Mouse (Mus musculus) forebrain, embryonic 11.5 days (tissue): ENCODE data around the gene Hs3st3a1. TPM values are rescaled to one million over a fixed set of nuclear protein-coding genes. Genes with fewer than 3 reads are reported as not detected.

Experiments used
- ATAC-seq: fragments of 200-750 bp; cut with Nextera tagmentation; replicated peaks from 2 replicates; pipeline ENCODE4 v1.8.0; 2017; ENCODE audit warnings: moderate TSS enrichment; ENCODE audit not compliant: low FRiP score
- DNase-seq: peaks from one replicate; pipeline ENCODE4 v3.0.0-alpha.2; 2017; ENCODE audit warnings: low spot score
- H3K27ac ChIP-seq: fragments of 300-500 bp; sonication (generic); 2 replicates; pipeline ENCODE4 v1.5.1; 2014; ENCODE audit warnings: low read depth, low read length
- H3K27me3 ChIP-seq: fragments of 300-500 bp; sonication (generic); 2 replicates; pipeline ENCODE4 v1.6.1; 2014; ENCODE audit warnings: mild to moderate bottlenecking, low read length, mixed read lengths; ENCODE audit not compliant: control insufficient read depth, insufficient read depth
- H3K36me3 ChIP-seq: fragments of 300-500 bp; sonication (generic); 2 replicates; pipeline ENCODE4 v1.6.1; 2014; ENCODE audit warnings: mild to moderate bottlenecking, low read length, moderate library complexity, mixed read lengths; ENCODE audit not compliant: control insufficient read depth, insufficient read depth
- H3K4me1 ChIP-seq: fragments of 300-500 bp; sonication (generic); replicated peaks from 2 replicates; pipeline ENCODE4 v1.6.1; 2014; ENCODE audit warnings: low read length, mixed read lengths; ENCODE audit not compliant: control insufficient read depth, insufficient read depth
- H3K4me2 ChIP-seq: fragments of 300-500 bp; sonication (generic); 2 replicates; pipeline ENCODE4 v1.6.1; 2014; ENCODE audit warnings: low read depth, mild to moderate bottlenecking, low read length, moderate library complexity, mixed read lengths; ENCODE audit not compliant: severe bottlenecking
- H3K4me3 ChIP-seq: fragments of 300-500 bp; sonication (generic); 2 replicates; pipeline ENCODE4 v1.5.1; 2014; ENCODE audit warnings: low read depth, low read length
- H3K9ac ChIP-seq: fragments of 300-500 bp; sonication (generic); 2 replicates; pipeline ENCODE4 v1.6.1; 2014; ENCODE audit warnings: low read length
- H3K9me3 ChIP-seq: fragments of 300-500 bp; sonication (generic); 2 replicates; pipeline ENCODE4 v1.6.1; 2016; ENCODE audit warnings: low read length, mixed read lengths; ENCODE audit not compliant: control insufficient read depth
- WGBS: fragments of 180-500 bp; shearing (Covaris S2); extraction: QIAGEN DNeasy Blood & Tissue Kit; methylation state at CpG from one replicate; pipeline ENCODE4 v1.1.7; 2014; 5-methylcytosine and 5-hydroxymethylcytosine counted together
- polyA plus RNA-seq: library from polyadenylated mRNA; unstranded; fragments of >200 nt; fragmentation: Nextera tagmentation; extraction: Ambion mirVana; gene quantifications from 2 replicates; pipeline ENCODE4 v1.2.1, GENCODE M21; 2014

Hs3st3a1 gene
- polyA plus RNA-seq, 1 experiment from 2014 or later: 2.3 TPM

GRCm38 (mm10) chr11:64516712-64517589 lies 81.8 kb downstream of the Hs3st3a1 start:
- H3K27ac ChIP-seq: no peak overlapping the region
- no peaks in the 10 kb centered on the region for H3K4me1 ChIP-seq
- H3K4me2 ChIP-seq: no peak overlapping the region
- no peak overlapping the region for H3K9ac ChIP-seq
- peaks cover 10% of the 10 kb centered on the region for H3K27me3 ChIP-seq
- H3K9me3 ChIP-seq: no peaks in the 10 kb centered on the region
- H3K36me3 ChIP-seq: no peaks in the 10 kb centered on the region
- no peak for DNase-seq
- no peak overlapping the region for H3K4me3 ChIP-seq
- 92% methylated on average over 9 of the region's 9 CpGs for WGBS
- no peak for ATAC-seq

GRCm38 (mm10) chr11:64518146-64518841 lies 83.2 kb downstream of the Hs3st3a1 start:
- WGBS: 79% methylated on average over 6 of the region's 6 CpGs
- ATAC-seq (no peak), DNase-seq (no peak)
- peaks cover 14% of the 10 kb centered on the region for H3K27me3 ChIP-seq
- H3K9me3 ChIP-seq: no peaks in the 10 kb centered on the region
- H3K4me3 ChIP-seq: no peak overlapping the region
- no peaks in the 10 kb centered on the region for H3K36me3 ChIP-seq
- no peak overlapping the region for H3K9ac ChIP-seq
- no peaks in the 10 kb centered on the region for H3K4me1 ChIP-seq
- no peak overlapping the region for H3K27ac ChIP-seq
- H3K4me2 ChIP-seq: no peak overlapping the region

- H3K4me3 ChIP-seq: no peak overlapping the region
- no peaks in the 10 kb centered on the region for H3K36me3 ChIP-seq
- no peak overlapping the region for H3K9ac ChIP-seq
- no peaks in the 10 kb centered on the region for H3K9me3 ChIP-seq
- no peak for ATAC-seq
- no peaks in the 10 kb centered on the region for H3K4me1 ChIP-seq
- 95% methylated on average over 8 of the region's 8 CpGs for WGBS
- H3K27me3 ChIP-seq: peaks cover 14% of the 10 kb centered on the region
- no peak overlapping the region for H3K27ac ChIP-seq
- no peak overlapping the region for H3K4me2 ChIP-seq
- no peak for DNase-seq
Observed at GRCm38 (mm10) chr11:64523993-64524570, 89.0 kb downstream of the Hs3st3a1 start.

GRCm38 (mm10) chr11:64537230-64537629 lies 102.1 kb downstream of the Hs3st3a1 start:
- no peak for ATAC-seq
- H3K4me1 ChIP-seq: no peaks in the 10 kb centered on the region
- DNase-seq: no peak
- no peak overlapping the region for H3K4me3 ChIP-seq
- no peak overlapping the region for H3K9ac ChIP-seq
- H3K27me3 ChIP-seq: no peaks in the 10 kb centered on the region
- no peak overlapping the region for H3K4me2 ChIP-seq
- H3K36me3 ChIP-seq: no peaks in the 10 kb centered on the region
- WGBS: 94% methylated on average over 3 of the region's 3 CpGs
- H3K9me3 ChIP-seq: no peaks in the 10 kb centered on the region
- H3K27ac ChIP-seq: no peak overlapping the region

GRCm38 (mm10) chr11:64541866-64542265 lies 106.7 kb downstream of the Hs3st3a1 start:
- Histone ChIP-seq H3K4me2 (no peak overlapping the region), H3K27ac (no peak overlapping the region), H3K9ac (no peak overlapping the region), H3K27me3 (no peaks in the 10 kb centered on the region), H3K9me3 (no peaks in the 10 kb centered on the region), H3K36me3 (no peaks in the 10 kb centered on the region), H3K4me3 (no peak overlapping the region), H3K4me1 (no peaks in the 10 kb centered on the region)
- no peak for DNase-seq
- 95% methylated on average over 9 of the region's 9 CpGs for WGBS
- ATAC-seq: no peak

- no peaks in the 10 kb centered on the region for H3K4me1 ChIP-seq
- H3K27me3 ChIP-seq: no peaks in the 10 kb centered on the region
Observed at GRCm38 (mm10) chr11:64542335-64542734, 107.2 kb downstream of the Hs3st3a1 start.

GRCm38 (mm10) chr11:64543181-64543641 lies 108.1 kb downstream of the Hs3st3a1 start:
- Histone ChIP-seq H3K4me2 (no peak overlapping the region), H3K36me3 (no peaks in the 10 kb centered on the region), H3K4me1 (no peaks in the 10 kb centered on the region), H3K27me3 (no peaks in the 10 kb centered on the region), H3K9me3 (no peaks in the 10 kb centered on the region), H3K4me3 (no peak overlapping the region), H3K27ac (no peak overlapping the region), H3K9ac (no peak overlapping the region)
- no peak for DNase-seq
- no peak for ATAC-seq
- WGBS: 74% methylated on average over 9 of the region's 9 CpGs

More at GRCm38 (mm10) chr11:64542335-64542734, 107.2 kb downstream of the Hs3st3a1 start:
- no peak overlapping the region for H3K27ac ChIP-seq
- no peaks in the 10 kb centered on the region for H3K36me3 ChIP-seq
- H3K4me3 ChIP-seq: no peak overlapping the region
- H3K9ac ChIP-seq: no peak overlapping the region
- DNase-seq (no peak), ATAC-seq (no peak)
- no peaks in the 10 kb centered on the region for H3K9me3 ChIP-seq
- no peak overlapping the region for H3K4me2 ChIP-seq
- WGBS: 62% methylated on average over 6 of the region's 6 CpGs

- no peak for ATAC-seq
- Histone ChIP-seq H3K4me2 (no peak overlapping the region), H3K27me3 (no peaks in the 10 kb centered on the region), H3K4me3 (no peak overlapping the region), H3K9ac (no peak overlapping the region), H3K27ac (no peak overlapping the region), H3K9me3 (no peaks in the 10 kb centered on the region), H3K4me1 (no peaks in the 10 kb centered on the region), H3K36me3 (no peaks in the 10 kb centered on the region)
- DNase-seq: no peak
- 85% methylated on average over 5 of the region's 5 CpGs for WGBS
Observed at GRCm38 (mm10) chr11:64544236-64544635, 109.1 kb downstream of the Hs3st3a1 start.
